Mouse (Mus musculus) CD4-positive, CD25-positive, alpha-beta regulatory T cell, adult 4 months (primary cell): ENCODE results near the gene Spsb1. TPM values are rescaled to one million over a fixed set of nuclear protein-coding genes. Genes with fewer than 3 reads are reported as not detected.

ENCODE experiments used
- ATAC-seq: one replicate; pipeline ENCODE4 v1.8.0; 2017
- polyA plus RNA-seq, 2 experiments: library from polyadenylated mRNA; unstranded; fragments of 100-300 nt; shearing (Covaris generic); gene quantifications; one replicate each; pipeline ENCODE4 v1.2.1; 2017

Spsb1 gene
- polyA plus RNA-seq, 2 experiments from 2014 or later = 4.5 to 7.9 TPM

DNA sequence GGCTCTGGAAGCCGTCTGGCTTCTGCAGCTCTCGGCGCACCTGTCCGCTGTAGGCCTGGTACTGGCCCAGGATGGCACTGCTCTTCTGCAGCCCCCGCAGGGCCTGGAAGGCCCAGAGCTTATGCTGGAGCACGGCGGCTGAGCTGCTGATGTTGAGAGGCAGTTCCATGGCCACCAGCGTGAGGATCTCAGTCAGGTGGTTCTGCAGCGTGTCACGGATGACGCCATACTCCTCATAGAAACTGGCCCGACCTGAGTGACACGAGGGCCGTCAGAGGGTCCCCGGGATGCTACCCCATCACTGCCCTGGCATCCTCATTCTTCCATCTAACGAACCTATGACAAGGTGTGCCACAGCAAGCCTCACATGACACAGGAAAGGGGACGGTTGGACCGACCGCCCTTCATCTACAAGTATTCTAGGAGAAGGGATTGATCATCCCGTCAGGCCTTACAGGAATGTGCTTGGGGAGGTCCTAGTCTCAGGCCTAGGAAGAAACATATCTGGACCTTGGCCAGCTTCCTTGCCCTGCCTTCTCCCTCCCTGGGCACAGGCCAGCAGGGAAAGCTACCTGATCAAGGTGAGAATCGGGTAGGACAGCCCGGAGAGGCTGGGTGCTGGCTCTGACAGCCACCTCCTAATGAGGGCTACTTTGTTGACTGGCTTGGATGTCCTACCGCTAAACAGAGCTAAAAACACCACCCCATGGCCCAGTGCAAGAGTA lies 29.2 kb upstream of the Spsb1 start:
- ATAC-seq = no peak

- no peak for ATAC-seq
Observed at GRCm38 (mm10) chr4:149982154-149982553, 27.3 kb upstream of the Spsb1 start.

GRCm38 (mm10) chr4:149979819-149980308 lies 25.0 kb upstream of the Spsb1 start:
- ATAC-seq = peak; percentile 88

- ATAC-seq = no peak
Observed at GRCm38 (mm10) chr4:149978820-149979219, 24.0 kb upstream of the Spsb1 start.

DNA sequence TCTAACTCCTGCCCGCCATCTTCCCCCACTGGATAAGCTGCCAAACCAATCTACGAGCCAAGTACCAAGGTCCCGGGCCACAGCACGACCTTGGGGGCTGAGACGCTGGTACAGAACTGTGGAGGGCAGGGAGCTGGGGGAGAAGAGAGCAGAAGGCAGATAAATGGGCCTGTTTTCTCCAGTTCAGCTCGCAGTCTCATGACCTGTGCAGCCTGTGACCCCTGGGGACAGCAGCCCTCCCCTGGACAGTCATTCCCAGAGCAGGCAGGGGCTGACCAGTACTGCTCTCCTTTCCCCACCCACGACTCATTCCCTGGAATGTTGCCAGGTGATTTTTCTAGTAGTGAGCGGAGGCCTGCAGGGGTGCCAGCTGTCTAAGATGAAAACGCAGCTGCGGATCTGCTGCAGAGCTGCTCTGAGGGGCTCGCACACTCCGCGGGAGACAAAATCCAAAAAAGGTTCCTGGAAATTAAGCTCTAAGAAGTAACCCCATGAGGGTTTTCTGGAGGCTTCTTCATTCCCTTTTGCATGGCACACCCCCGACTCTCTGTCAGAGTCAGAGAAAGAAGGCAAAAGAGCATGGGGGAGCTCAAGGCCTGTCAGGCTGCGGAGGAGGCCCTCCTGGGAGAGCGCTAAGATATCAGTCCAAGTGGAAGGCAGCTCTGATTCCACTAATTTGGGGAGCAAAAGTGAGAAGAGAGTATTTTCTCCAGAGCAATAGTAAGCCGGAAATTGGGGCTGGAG lies 23.1 kb upstream of the Spsb1 start:
- ATAC-seq = no peak

DNA sequence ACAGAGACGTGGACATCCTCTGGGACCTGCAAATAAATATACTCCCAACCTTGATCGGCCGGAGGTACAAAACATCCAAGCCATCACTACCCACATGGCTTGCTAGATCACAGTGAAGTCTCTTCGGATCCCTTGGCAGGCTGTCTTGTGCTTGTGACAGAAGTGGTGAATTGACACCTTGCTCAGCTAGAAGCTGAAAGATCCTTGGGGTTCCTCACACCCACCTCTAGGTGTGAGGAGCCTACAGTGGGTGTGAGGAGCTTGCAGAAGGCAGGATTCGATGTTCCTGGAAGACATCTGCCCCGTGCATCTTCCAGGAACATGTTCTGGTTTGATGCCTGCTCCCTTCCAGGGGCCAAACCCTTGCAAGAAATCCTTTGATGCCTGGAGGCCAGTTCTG lies 22.3 kb upstream of the Spsb1 start:
- ATAC-seq = no peak

DNA sequence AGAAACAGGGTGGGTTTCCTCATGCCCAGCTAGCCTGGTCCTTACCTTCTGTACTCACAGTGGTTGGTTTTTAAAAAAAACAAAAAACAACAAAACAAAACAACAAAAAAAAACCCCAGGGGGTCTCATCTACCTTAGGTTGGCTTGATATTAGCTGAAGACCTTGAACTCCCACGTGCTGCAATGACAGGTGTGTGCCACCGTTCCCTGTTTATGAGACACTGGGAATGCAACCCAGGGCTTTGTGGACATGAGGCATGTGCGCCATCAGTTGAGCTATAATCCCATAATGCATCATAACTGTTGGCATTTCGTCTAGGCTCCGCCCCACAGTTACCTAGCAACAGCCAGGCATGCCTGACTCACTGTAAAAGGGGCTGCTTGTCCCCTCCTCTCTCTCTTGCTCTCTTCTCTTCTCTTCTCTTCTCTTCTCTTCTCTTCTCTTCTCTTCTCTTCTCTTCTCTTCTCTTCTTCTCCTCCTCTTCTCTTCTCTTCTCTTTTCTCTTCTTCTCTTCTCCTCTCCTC lies 20.9 kb upstream of the Spsb1 start:
- no peak for ATAC-seq

- no peak for ATAC-seq
Observed at GRCm38 (mm10) chr4:149975291-149975690, 20.4 kb upstream of the Spsb1 start.

- ATAC-seq = no peak
Observed at GRCm38 (mm10) chr4:149971393-149971792, 16.6 kb upstream of the Spsb1 start.

DNA sequence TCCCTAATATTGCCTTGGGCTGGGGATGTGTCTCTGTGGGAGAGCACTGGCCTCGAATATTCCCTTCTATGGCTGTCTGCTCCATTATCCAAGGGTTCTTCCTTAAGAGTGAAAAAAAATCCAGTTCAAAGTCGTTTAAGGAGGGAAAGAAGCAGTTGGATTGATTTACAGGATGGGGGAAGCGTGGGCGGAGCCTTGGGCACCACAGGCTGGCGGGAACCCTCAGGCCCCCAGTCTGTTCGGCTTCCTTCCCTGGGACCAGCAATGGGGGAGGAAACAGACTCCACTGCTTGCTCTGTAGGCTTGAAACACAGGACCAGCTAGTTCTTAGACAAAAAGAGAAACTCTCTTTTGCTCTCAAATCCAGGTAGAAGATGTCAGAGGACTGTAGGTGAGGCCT lies 13.7 kb upstream of the Spsb1 start:
- no peak for ATAC-seq

- no peak for ATAC-seq
Observed at GRCm38 (mm10) chr4:149966963-149967362, 12.1 kb upstream of the Spsb1 start.

DNA sequence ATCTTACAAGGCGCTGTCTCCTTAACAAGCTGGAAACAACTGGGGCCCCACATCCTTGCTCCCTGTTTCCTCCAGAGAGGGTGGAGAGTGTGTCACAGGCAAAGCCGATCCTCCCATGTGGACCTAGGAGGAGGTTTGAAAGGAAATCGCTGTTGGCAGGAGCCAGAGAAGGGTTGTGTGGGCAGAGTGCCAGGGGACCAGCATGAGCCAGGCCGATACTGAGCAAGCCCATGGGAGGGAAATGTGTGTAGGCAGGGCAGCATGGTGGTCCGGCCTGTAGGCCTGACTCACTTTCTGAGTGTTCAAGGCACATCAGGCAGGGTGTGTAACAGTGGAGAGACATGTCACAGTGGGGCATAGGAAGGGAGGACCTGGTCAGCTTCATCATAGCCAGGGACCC lies 11.4 kb upstream of the Spsb1 start:
- no peak for ATAC-seq

- ATAC-seq = no peak
Observed at GRCm38 (mm10) chr4:149965672-149966071, 10.8 kb upstream of the Spsb1 start.

- ATAC-seq = no peak
Observed at GRCm38 (mm10) chr4:149965242-149965641, 10.4 kb upstream of the Spsb1 start.

GRCm38 (mm10) chr4:149964770-149965169 lies 9.9 kb upstream of the Spsb1 start:
- ATAC-seq = no peak

DNA sequence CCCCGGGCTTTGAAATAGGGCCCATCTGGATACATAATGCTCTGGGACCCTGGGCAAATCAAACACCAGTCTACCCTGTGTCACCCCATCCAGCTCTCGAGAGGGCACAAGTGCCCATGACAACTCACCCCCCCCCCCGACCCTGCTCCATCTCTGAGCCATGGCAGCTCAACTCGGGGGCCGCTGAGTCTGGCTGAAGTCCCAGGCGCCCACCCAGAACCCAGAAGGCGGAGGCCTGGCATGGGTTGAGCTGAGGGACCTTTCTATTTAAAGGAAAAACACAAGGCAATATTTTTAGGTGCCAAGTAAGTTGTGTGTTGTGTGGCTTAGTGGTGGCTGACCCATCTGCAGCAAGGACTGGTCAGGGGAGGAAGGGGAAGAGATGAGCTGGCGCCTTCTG lies 9.4 kb upstream of the Spsb1 start:
- no peak for ATAC-seq

GRCm38 (mm10) chr4:149960391-149960790 lies 5.5 kb upstream of the Spsb1 start:
- no peak for ATAC-seq

GRCm38 (mm10) chr4:149959816-149960215 lies 5.0 kb upstream of the Spsb1 start:
- no peak for ATAC-seq

DNA sequence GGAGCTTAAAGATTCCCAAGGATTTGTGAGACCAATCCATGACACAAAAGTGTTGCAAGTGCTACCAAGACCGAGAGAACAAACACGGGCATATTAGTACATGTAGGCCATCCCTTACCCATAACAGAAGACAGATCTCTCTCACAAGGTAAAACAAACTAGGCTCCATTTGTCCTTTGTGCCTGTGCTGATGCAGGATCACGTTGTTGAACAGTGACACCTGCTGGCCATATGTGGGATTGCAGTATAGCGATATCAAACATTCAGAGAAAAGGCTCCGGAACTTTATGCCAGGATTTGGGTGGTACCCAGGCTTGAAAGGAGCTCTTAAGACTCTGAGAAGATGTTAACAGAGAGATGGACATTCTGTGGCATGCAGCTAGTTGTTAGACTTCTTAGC lies 3.7 kb upstream of the Spsb1 start:
- ATAC-seq = no peak

GRCm38 (mm10) chr4:149956048-149956447 lies 1.2 kb upstream of the Spsb1 start:
- no peak for ATAC-seq

- no peak for ATAC-seq
Observed at GRCm38 (mm10) chr4:149955631-149956030, 788 bp upstream of the Spsb1 start.

GRCm38 (mm10) chr4:149953621-149954481 lies 992 bp downstream of the Spsb1 start:
- ATAC-seq = peak; percentile 7

- no peak for ATAC-seq
Observed at GRCm38 (mm10) chr4:149952201-149952600, 2.6 kb downstream of the Spsb1 start.
